Mouse (Mus musculus) CD4-positive helper T cell, adult 2 months (primary cell): Measurements from ENCODE around the gene Capn5.
A peak's percentile ranks its signal among the peaks of the same experiment; 100 is the strongest.

Experiments used
- DNase-seq: peaks from one replicate; pipeline ENCODE4 v3.0.0-alpha.2; 2012; ENCODE audit warnings: low read depth, missing footprints, low spot score

Capn5 gene

DNA sequence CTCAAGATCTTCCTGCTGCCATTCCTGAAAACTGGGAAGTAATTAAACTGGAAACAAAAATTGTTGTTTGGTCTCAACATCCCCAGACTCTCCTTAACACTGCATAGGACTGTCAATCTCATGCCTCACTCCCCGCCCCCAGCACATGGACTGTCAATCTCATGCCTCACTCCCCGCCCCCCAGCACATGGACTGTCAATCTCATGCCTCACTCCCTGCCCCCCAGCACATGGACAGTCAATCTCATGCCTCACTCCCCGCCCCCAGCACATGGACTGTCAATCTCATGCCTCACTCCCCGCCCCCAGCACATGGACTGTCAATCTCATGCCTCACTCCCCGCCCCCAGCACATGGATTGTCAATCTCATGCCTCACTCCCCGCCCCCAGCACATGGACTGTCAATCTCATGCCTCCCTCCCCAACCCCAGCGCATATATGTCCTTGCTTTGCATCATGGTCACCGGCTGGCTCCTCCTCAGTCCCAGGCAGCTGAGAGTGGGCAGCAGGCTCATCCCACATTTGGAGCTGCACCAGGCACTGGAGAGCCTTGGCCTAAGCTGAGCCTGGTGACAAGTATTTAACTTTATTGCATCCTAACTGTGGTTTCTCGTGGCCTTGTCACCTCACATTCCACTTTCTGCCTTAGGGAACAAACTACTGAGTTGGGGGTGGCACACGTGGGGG lies 29.2 kb downstream of the Capn5 start:
- DNase-seq, result no peak

- DNase-seq, result no peak
These were observed 30.3 kb downstream of the Capn5 start for GRCm38 (mm10) chr7:98147766-98148165.

GRCm38 (mm10) chr7:98146447-98146845 lies 31.6 kb downstream of the Capn5 start:
- no peak for DNase-seq

GRCm38 (mm10) chr7:98145842-98146446 lies 32.1 kb downstream of the Capn5 start:
- DNase-seq, result no peak

DNA sequence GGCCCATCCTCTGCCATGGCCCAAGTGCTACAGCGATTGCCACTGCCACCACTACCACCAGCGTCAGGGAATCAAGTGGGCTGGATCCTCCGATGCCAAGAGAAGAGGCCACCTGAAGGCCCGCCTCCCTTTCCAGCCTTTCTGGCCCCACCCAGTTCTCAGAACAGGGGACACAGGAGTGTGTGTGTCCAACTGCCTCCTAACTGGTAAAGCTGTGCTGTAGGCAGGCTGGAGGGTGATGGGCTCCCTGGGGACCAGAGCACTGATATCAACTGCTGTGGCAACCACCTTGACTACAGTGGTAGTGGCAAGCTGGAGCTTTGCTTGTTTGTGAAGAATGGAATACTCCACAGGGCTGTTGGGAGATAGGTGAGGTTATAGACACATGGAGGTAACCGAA lies 32.7 kb downstream of the Capn5 start, which contains the start of gene Omp:
Gene Omp, minus strand, starts transcription at position 101 of the 400 bp plus-strand sequence.
- DNase-seq, result no peak

- no peak for DNase-seq
These were observed 35.4 kb downstream of the Capn5 start for GRCm38 (mm10) chr7:98142648-98143047.

DNA sequence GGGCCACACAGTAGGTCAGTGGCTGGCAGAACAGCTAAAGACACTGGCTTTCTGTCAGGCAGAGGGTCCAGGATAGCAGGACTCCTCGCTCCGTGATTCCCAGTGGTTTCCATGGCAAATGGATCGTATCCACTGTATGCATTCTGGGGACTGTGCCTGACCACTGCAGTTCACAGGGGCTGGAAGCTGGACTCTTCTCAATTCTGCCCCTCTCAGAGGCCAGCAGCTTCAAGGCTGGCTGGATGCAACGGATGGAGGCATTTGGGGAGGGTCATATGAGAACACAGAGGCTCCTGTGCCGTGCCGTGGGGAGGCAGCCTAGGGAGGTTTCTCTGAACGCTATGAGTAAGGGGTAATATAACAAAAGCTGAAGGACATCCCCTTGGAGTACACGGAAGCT lies 35.8 kb downstream of the Capn5 start:
- no peak for DNase-seq

- DNase-seq, result no peak
These were observed 36.9 kb downstream of the Capn5 start for GRCm38 (mm10) chr7:98141206-98141605.

DNA sequence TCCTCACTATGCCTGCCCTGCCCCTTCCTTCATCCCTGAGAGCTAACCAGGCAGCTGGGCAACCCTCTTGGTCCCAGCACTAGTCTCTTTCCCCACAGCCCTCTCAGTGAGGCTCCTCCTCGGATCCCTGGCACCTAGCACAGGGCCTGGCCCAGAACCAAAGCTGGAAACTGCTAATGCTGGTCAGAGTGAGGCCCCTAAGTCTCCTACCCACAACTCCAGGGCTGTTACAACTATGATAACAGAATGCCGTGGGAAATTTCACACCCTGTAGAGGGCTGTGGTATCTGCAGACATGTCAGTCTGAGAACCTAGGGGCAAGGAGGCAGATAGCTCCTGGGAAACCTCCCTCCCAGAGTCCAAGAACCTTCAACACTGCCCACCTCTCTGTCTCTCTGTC lies 37.5 kb downstream of the Capn5 start:
- DNase-seq, result no peak

GRCm38 (mm10) chr7:98139216-98139615 lies 38.9 kb downstream of the Capn5 start:
- DNase-seq, result no peak

DNA sequence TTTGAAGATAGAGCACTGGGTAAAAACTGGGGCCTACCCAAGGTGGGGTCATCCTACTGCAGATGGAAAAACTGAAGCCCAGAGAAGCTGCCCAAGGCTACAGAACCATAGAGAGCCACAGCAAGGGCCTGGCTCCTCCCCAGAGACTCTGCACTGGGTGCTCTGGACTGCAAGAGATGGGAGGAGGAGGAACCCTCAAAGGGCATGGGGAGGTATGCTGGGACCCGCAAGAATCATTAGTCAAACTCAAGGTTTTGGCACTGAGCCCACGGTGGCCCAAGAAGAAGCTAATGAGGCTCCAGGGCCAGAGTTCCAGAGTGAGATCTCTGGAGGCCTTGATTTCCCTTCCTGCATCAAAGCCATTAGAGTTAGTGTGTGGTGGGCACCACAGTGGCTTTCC lies 40.1 kb downstream of the Capn5 start:
- no peak for DNase-seq

- DNase-seq, result no peak
These were observed 40.5 kb downstream of the Capn5 start for GRCm38 (mm10) chr7:98137583-98137982.

DNA sequence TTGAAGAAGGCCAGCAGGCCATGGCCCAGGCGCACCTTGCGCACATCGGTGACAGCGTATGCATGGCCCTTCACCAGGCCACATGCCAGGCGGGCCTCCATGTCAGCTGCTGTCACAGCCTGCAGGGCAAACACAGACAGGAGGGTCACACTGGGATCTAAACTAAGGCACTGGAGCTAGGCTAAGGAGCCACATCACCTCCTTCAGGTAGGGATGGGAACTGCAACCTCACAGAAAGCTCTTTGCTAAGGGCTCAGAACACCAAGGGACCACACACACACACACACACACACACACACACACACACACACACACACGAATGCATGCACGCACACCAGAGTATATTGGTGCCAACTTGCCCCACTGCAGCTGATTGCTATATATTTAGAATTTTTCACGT lies 46.3 kb downstream of the Capn5 start:
- DNase-seq, result no peak

DNA sequence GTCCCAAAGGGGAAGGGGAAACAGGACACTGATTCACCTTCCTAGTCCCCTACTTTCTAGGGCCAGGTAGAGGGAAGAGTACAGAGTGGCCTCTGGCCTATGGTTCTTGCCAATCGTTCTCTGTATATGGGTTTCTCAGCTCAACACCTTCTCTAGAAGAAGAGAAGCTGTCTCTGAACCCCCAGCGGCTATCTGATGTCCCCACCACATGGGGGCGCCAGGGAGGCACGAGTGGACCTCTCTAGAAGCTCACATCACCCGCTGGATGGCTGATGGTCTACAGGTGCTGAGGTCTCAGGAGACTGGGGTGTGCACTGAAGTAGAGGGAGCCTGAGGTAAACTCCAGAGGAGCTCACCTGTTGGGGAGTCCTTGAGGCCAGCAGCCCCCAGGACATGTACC lies 52.6 kb downstream of the Capn5 start:
- no peak for DNase-seq

GRCm38 (mm10) chr7:98124701-98125100 lies 53.4 kb downstream of the Capn5 start:
- no peak for DNase-seq

- no peak for DNase-seq
These were observed 56.4 kb downstream of the Capn5 start for GRCm38 (mm10) chr7:98121673-98122072.

GRCm38 (mm10) chr7:98121241-98121640 lies 56.8 kb downstream of the Capn5 start:
- no peak for DNase-seq

DNA sequence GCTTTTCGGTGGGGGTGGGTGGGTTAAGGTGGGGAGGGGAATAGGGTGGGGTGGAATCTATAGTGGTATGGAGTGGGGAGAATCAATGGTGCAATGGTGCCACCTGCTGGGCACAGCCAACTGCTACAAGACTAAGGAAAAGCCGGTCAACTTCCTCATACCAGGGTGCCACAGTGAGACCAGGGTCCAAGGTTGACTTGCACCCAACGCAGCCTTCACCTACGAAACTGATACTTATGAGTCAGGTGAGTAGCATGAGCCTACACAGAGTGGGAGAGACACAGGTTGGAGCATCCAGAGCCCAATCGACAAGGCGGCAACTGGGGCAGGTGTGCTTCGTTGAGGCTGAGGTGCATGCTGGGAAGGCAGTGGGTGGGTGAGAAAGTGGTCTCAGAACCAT lies 57.7 kb downstream of the Capn5 start:
- peak; percentile 74 for DNase-seq

GRCm38 (mm10) chr7:98119961-98120232 lies 58.2 kb downstream of the Capn5 start:
- no peak for DNase-seq

DNA sequence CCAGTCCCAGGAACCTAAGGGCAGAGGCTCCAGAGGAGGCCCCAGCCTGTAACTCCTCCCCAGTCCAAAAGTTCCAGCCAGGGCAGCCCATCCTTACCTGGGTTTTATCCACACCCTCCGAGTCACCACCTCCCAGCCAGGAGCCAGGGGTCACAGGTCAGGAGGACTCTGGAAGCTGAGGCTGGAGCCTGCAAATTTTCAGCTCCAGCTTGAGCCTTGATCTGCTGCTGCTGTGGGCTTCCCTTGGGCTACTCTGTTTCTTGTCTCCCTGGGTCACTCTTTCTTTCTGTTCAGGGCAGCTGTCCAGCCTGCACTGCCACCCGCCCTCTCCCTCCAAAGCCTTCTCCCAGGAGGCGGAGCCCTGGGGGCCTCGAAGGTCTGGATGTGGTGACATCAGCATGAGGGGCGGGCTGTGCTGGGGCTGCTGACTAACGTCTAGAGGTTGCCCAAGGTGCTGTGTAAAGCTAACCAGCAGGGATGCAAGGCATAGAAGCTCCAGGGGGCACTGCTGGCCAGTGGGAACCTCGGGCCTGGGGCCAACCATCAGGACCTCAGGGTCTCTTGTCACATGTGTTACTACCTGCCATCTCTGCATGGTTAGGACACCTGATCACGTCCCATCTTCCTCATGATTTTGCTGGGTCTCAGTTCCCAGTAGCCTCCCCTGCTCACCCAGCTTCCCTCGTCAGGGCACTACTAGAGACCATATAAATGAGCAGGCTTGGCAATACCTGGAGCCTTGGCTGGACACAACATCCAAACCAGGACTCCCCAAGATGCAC lies 58.7 kb downstream of the Capn5 start, which contains the start of gene Myo7a:
Gene Myo7a, minus strand, starts transcription at position 346 of the 782 bp plus-strand sequence.
- DNase-seq, result no peak

DNA sequence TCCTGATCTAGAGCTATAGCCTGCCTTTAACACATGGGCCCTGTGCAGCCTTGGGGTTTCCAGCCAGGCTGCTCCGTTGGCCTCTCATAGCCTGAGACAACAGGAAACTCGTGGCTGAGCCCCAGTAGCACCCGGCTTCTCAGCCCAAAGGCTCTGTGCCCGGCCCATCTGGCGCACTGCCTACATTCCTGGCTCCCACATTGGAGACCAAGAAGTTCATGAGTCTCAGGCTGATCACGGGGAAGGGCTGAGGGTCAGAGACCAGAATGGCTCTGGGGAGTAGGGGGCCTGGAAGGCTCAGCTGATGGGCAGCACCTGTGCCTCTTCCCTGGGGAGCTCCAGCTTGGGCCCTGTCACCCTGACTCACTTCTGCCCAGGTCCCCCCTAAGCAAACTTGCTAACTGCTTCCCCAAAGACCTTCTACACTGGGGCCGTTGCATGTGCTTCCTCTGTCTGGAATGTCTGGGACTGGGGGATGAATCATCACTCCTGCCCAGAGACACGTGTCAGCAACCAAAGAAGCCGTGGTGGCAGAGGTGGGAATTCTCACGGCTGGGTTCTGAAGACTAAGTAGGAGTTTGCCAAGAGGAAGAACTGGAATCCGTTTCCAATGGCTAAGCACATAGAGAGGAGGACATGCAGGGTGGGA lies 60.9 kb downstream of the Capn5 start:
- no peak for DNase-seq

DNA sequence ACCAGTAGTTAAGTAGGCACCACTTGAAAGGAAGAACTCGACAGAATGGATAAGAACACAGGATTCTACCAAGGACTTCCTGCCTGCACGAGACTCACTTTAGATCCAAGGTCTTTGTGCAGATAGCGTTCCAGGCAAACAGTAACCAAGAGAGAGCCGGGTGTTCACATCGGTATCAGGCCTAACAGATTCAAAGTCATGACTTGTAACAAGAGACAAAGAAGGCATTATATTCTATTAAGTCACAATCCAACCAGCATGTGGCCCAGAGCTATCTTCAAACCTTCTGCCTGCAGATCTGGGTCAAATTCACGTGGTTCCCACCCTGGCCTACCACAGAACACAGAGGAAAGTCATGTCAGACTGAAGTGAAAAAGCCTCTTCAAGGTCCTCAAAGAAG lies 63.4 kb downstream of the Capn5 start:
- DNase-seq, result no peak
